Mouse (Mus musculus) spleen, adult 2 months (tissue): ENCODE results near the gene Mboat1. TPM values are rescaled to one million over a fixed set of nuclear protein-coding genes. Genes with fewer than 3 reads are reported as not detected.

ENCODE experiments used
- DNase-seq, 2 experiments: peaks; one replicate each; pipeline versions ENCODE4 v3.0.0 to v3.0.0-alpha.2; 2012 to 2021; ENCODE audit warnings: low spot score in 2 of 2, low read depth in 1 of 2
- H3K27ac ChIP-seq: fragments of 200-500 bp; 2 replicates; pipeline ENCODE4 v1.5.1; 2012; ENCODE audit warnings: low read length, inconsistent platforms; ENCODE audit not compliant: insufficient read depth
- H3K27me3 ChIP-seq: fragments of 200-500 bp; 2 replicates; pipeline ENCODE4 v1.6.1; 2012; ENCODE audit warnings: mild to moderate bottlenecking, moderate library complexity, low read length, inconsistent platforms; ENCODE audit not compliant: control insufficient read depth, insufficient read depth
- H3K36me3 ChIP-seq: fragments of 200-500 bp; 2 replicates; pipeline ENCODE4 v1.6.1; 2012; ENCODE audit warnings: mild to moderate bottlenecking, low read length, inconsistent platforms; ENCODE audit not compliant: control insufficient read depth, insufficient read depth
- H3K4me1 ChIP-seq: fragments of 200-500 bp; 2 replicates; pipeline ENCODE4 v1.6.1; 2011; ENCODE audit warnings: inconsistent platforms; ENCODE audit not compliant: control insufficient read depth, insufficient read depth, insufficient read length
- H3K4me3 ChIP-seq: fragments of 200-500 bp; 2 replicates; pipeline ENCODE4 v1.5.1; 2011; ENCODE audit warnings: mild to moderate bottlenecking, inconsistent platforms; ENCODE audit not compliant: insufficient read depth, insufficient read length; ENCODE audit errors: extremely low read depth
- CTCF ChIP-seq: fragments of 200-500 bp; IDR thresholded peaks from 2 replicates; pipeline ENCODE4 v1.5.1; 2011; ENCODE audit warnings: mild to moderate bottlenecking, inconsistent platforms; ENCODE audit not compliant: insufficient read depth, insufficient read length, insufficient replicate concordance; ENCODE audit errors: extremely low read depth
- POLR2A ChIP-seq: fragments of 200-500 bp; IDR thresholded peaks from 2 replicates; pipeline ENCODE4 v1.6.1; 2011; ENCODE audit warnings: low read depth, low read length, inconsistent platforms
- WGBS: fragments of 180-500 bp; shearing (Covaris S2); methylation state at CpG from one replicate; pipeline ENCODE4 v1.1.7; 2018; 5-methylcytosine and 5-hydroxymethylcytosine counted together
- polyA plus RNA-seq: library from polyadenylated mRNA; depleted of rRNA; stranded (reverse); fragments of >200 nt; gene quantifications from 2 replicates; pipeline ENCODE4 v1.2.3, GENCODE M21; 2012

Mboat1 gene
- polyA plus RNA-seq, 1 experiment, result 3.6 TPM

DNA sequence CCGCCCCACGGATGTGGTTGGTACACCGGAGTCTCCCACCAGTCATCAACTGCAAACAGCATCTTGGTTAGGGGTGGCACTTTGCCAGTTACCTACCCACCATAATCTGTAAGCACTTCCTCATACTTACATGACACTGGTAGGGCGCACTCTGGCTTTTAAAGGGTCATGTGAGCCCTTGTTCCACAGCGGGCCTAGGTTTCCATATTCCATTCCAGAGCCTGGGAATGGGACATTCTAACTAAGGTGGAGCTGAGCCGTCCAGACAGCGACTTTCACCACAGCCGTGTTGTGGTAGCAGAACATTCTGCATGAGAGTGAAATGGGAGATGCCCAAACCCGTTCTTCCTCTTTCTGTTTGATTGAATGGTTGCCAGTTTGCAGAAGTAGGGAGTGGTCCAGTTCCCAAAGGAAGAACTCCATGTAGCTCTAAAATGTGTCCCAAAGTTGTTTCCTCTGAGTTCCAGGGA lies 61.8 kb downstream of the Mboat1 start:
- no peak overlapping the region for H3K4me3 ChIP-seq
- H3K27ac ChIP-seq, result no peak overlapping the region
- no peak for DNase-seq
- no peaks in the 10 kb centered on the region for H3K4me1 ChIP-seq
- no peaks in the 10 kb centered on the region for H3K27me3 ChIP-seq
- no peaks in the 10 kb centered on the region for H3K36me3 ChIP-seq
- TF ChIP-seq CTCF (no peak), POLR2A (no peak)
- 13% methylated on average over 9 of the region's 9 CpGs for WGBS

DNA sequence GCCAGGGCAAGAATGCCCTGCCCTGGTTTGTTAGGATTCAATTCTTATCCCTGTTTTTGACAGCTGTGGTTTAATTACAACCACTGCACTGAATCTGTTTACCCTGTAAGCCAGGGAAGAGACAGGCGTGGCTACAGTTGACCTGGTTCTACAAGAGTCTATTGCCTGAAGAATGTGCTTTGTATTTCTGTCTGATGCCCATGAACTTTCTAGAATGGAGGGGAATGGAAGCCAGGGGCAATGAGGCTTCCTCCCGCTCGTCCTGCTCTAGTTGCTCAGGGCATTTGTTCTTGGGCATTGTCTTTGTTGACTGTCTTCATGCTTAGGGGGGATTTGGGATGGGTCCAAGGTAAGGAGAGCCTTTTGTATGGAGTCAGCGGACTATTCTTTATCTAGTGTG lies 63.5 kb downstream of the Mboat1 start:
- no peaks in the 10 kb centered on the region for H3K36me3 ChIP-seq
- no peak for TF ChIP-seq POLR2A
- no peak for TF ChIP-seq CTCF

DNA sequence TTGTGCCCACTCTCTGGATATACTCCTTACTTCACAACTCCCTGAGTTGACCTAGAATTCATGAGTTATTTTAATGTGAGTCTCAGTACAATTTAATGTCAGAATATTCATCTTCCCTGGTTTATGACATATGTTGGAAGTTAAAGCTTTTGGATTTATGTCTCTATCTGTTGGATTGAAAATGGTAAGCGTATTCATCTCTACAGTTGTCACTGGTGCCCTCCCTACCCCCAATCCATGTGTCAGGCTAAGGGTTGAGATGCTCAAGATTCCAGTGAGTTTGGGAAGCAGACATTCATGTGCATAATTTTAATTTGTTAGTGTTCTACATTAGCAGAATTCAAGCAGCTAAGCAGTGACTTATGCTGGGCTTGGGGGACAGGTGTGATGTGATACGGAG lies 64.4 kb downstream of the Mboat1 start:
- DNase-seq, result no peak
- no peaks in the 10 kb centered on the region for H3K27me3 ChIP-seq
- WGBS, result 93% methylated on average over 2 of the region's 2 CpGs
- H3K4me1 ChIP-seq, result no peaks in the 10 kb centered on the region
- TF ChIP-seq CTCF, result no peak
- no peaks in the 10 kb centered on the region for H3K36me3 ChIP-seq
- no peak overlapping the region for H3K27ac ChIP-seq
- no peak overlapping the region for H3K4me3 ChIP-seq

More for the DNA sequence above, 63.5 kb downstream of the Mboat1 start:
- Histone ChIP-seq H3K27me3 (no peaks in the 10 kb centered on the region), H3K4me1 (no peaks in the 10 kb centered on the region), H3K27ac (no peak overlapping the region), H3K4me3 (no peak overlapping the region)
- 90% methylated on average over 4 of the region's 4 CpGs for WGBS
- DNase-seq, result no peak

DNA sequence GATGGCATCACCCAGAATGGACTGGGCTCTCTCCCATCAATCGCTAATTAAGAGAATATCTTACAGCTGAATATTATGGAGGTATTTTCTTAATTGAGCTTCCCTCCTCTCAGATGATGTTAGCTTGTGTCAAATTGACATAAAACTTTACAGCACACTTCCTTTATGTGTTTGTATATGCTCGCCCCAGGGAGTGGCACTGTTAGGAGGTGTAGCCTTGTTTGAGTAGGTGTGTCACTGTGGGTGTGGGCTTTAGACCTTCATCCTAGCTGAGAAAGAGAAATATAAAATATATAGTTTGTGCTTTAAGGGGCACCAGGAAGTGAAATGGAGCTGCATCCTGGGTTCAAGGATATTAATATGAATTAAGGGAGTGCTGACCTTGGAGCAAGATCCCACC lies 66.7 kb downstream of the Mboat1 start:
- TF ChIP-seq POLR2A, result no peak
- no peak for TF ChIP-seq CTCF
- Histone ChIP-seq H3K36me3 (no peaks in the 10 kb centered on the region), H3K27ac (no peak overlapping the region), H3K27me3 (no peaks in the 10 kb centered on the region), H3K4me3 (no peak overlapping the region), H3K4me1 (no peaks in the 10 kb centered on the region)
- no peak for DNase-seq
- WGBS, result 92% methylated on average over 2 of the region's 2 CpGs

DNA sequence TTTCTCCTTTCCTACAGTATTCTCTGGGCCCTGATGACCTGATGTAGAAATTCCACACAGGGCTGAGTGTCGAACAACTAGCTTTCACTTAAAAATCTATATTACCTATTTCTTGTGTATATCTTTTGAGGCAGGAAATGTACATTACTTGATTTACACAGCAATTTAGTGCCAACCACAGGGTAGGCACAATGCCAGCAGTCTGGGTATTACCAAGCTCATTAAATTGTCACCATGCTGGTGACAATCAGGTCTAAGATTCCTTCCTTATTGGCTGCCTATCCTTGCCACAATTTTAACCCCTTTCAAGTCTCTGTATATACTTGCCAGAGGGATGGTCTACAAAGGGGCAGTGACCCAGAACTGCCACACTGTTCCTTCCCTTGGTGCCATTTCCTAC lies 71.9 kb downstream of the Mboat1 start:
- Histone ChIP-seq H3K27me3 (no peaks in the 10 kb centered on the region), H3K36me3 (no peaks in the 10 kb centered on the region), H3K27ac (no peak overlapping the region), H3K4me1 (no peaks in the 10 kb centered on the region), H3K4me3 (no peak overlapping the region)
- DNase-seq, result no peak
- TF ChIP-seq CTCF, result no peak
- TF ChIP-seq POLR2A, result no peak
- WGBS, result 72% methylated on average over 1 of the region's 1 CpGs

DNA sequence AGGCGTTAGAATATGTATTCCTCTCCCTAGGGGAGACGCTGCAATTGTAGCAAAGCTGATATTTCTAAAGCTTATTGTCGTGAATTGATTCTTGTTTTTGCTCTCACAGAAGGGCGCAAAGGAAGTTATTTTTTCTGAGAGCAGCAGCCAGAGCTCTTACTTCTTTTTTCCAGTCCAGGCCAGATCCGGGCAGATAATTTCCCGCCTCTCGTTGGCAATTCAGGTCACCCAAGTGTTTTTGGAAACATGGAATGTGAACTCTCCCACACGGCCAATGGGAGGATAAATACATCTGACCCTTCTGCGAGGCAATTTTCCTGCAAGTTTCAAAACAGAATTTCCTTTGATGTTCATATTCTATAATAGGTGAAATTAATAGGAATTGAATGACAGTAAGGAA lies 77.0 kb downstream of the Mboat1 start:
- H3K4me1 ChIP-seq, result no peaks in the 10 kb centered on the region
- H3K27me3 ChIP-seq, result no peaks in the 10 kb centered on the region
- no peak overlapping the region for H3K27ac ChIP-seq
- DNase-seq, result no peak
- no peaks in the 10 kb centered on the region for H3K36me3 ChIP-seq
- WGBS, result 88% methylated on average over 9 of the region's 9 CpGs
- H3K4me3 ChIP-seq, result no peak overlapping the region
- TF ChIP-seq POLR2A (no peak), CTCF (no peak)

DNA sequence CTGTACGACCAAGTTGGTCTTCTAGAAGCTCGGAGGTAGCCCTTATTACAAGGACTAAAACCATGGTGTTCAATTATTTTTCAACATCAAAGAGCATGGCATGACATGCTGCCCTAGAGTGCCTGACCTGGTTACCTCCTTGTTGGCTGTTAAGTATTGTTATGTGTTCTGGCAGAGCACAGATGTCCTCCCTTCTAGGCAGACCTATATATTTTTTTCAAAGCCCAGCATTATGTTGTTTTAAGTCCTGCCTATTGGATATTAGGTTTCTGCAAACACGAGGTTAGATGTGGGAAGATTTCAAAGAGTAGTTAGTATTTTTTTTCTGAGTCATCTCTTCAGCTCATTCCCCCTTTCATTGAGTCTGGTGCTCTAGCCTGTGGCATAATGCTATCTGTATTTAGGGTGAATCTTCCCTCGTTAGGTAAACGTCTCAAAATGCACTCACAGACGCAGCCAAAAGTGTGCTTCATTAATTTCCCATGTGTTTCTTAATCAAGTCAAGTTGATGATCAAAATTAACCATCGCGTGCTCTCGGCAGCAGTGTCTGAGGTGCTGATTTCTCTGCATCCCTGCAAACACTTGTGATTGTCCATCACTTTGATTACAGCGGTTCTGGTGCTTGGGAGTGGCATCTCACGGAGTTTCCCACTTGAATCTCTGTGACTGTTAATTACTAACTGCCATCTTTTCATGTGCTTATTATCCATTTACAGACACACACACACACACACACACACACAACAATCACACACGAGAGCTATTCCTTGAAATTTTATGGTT lies 81.5 kb downstream of the Mboat1 start:
- no peak overlapping the region for H3K27ac ChIP-seq
- no peaks in the 10 kb centered on the region for H3K4me1 ChIP-seq
- TF ChIP-seq POLR2A, result no peak
- no peak for TF ChIP-seq CTCF
- DNase-seq, result no peak
- 90% methylated on average over 12 of the region's 12 CpGs for WGBS
- H3K27me3 ChIP-seq, result no peaks in the 10 kb centered on the region
- H3K4me3 ChIP-seq, result no peak overlapping the region
- H3K36me3 ChIP-seq, result no peaks in the 10 kb centered on the region
